Mouse (Mus musculus): Measurements from ENCODE around the gene Stra8. TPM values are rescaled to one million over a fixed set of nuclear protein-coding genes. Genes with fewer than 3 reads are reported as not detected.

The Stra8 gene
- polyA plus RNA-seq, 1 experiment from 2014 or later, result not detected

DNA sequence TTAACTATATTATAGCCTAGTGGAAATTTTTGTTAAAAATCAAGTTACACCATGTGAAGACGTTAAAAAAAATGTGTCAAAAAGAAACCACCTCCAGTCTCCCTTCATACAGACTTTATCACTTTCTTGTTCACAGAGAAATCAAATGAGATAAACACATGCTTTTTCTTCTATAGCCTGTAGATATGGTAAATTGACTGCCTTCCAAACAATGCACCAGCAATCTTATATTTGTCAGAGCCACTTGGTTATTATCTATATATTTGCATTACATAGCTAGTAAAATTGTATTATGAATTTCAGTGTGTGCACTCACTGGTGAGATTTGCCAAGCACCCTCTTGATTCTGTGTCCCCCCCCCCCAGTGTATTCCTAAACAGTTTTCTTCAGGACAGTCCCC, 12.7 kb downstream of the Stra8 start:
- WGBS, result 87% methylated on average over 1 of the region's 1 CpGs
- H3K27me3 ChIP-seq (ENCODE audit: poor library complexity, severe bottlenecking), result no peaks in the 10 kb centered on the region
- H3K4me1 ChIP-seq, result no peaks in the 10 kb centered on the region
- H3K27ac ChIP-seq, result no peak overlapping the region
- no peaks in the 10 kb centered on the region for H3K9me3 ChIP-seq
- H3K36me3 ChIP-seq (replicated peaks), result no peaks in the 10 kb centered on the region
- DNase-seq (ENCODE audit: extremely low spot score, low spot score), result no peak
- no peak overlapping the region for H3K4me3 ChIP-seq

DNA sequence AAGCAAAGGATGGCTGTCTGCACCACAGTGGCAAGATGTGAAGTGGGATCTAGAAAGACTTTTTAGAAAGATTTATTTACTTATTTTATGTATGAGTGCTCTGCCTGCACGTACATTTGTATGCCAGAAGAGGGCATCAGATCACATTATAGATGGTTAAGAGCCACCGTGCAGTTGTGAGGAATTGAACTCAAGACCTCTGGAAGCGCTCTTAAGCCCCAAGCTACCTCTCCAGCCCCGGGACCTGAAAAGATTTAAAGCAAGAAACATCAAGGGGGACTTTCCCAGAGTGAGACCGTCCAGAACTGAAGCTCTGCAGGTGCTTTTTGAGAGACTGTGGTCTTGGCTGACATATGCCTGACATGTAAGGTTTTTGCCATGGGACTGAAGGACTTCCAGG, 16.8 kb downstream of the Stra8 start:
- H3K27ac ChIP-seq, result no peak overlapping the region
- no peaks in the 10 kb centered on the region for H3K36me3 ChIP-seq (replicated peaks)
- no peaks in the 10 kb centered on the region for H3K9me3 ChIP-seq
- DNase-seq (ENCODE audit: extremely low spot score, low spot score), result no peak
- H3K27me3 ChIP-seq (ENCODE audit: poor library complexity, severe bottlenecking), result no peaks in the 10 kb centered on the region
- WGBS, result 75% methylated on average over 5 of the region's 5 CpGs
- no peaks in the 10 kb centered on the region; the same call in 1 of the 2 replicates for H3K4me1 ChIP-seq
- H3K4me3 ChIP-seq, result no peak overlapping the region

DNA sequence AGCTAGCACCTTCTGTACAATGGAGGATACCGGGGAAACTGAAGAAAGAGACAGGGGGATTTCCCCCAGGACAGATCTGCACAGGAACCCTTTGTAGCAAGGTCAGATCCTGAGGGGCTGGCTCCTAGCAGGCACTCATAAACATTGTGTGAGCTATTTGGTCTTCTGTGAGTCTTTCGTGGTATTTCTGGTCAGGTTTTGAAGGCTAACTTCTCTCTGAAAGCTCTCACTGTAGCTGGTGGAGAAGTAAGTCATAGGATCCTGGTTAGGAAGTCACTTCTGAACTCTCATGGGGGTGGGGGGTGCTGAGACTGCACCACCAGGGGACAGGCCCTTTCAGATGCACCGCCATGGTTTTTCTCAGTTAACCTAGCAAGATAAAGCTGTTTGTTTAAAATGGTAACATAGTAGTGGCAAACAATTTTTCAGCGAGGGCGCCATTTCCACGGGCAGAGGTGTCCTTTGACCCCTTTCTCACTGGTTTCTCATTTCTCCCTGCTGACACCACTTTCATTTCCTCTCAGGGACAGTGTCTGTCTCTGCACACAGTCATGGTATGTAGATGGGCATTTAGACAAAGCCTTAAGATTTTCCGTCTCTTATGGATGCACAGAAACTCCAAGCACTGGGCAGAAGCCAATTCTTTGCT, 18.4 kb downstream of the Stra8 start:
- no peaks in the 10 kb centered on the region for H3K36me3 ChIP-seq (replicated peaks)
- no peaks in the 10 kb centered on the region for H3K9me3 ChIP-seq
- H3K27ac ChIP-seq, result no peak overlapping the region
- WGBS, result 85% methylated on average over 7 of the region's 7 CpGs
- no peaks in the 10 kb centered on the region for H3K27me3 ChIP-seq (ENCODE audit: poor library complexity, severe bottlenecking)
- H3K4me3 ChIP-seq, result no peak overlapping the region
- H3K4me1 ChIP-seq, result no peaks in the 10 kb centered on the region; the same call in 1 of the 2 replicates
- DNase-seq (ENCODE audit: extremely low spot score, low spot score), result no peak

DNA sequence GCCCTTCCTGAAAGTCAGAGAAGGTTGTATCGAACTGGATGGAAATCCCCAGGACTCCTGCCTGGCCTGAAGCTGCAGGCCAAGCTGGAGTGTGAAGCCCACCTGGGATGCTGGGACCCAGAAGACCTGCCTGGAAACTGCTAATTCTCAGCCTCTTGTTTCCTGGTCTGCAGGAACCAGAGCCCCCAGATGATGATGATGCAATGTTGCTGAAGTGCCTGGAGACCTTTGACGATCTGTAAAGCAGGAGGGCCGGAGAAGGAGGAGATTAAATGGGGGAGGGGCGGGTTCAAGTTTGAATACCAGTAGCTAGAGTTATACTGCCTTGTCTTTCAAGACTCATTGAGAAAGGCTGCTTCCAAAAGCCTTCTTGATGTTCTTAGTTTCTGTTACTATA, 19.0 kb downstream of the Stra8 start:
- Histone ChIP-seq H3K27me3 (ENCODE audit: poor library complexity, severe bottlenecking) (no peaks in the 10 kb centered on the region), H3K4me1 (no peaks in the 10 kb centered on the region; the same call in 1 of the 2 replicates), H3K27ac (no peak overlapping the region), H3K4me3 (no peak overlapping the region), H3K36me3 (replicated peaks) (no peaks in the 10 kb centered on the region), H3K9me3 (no peaks in the 10 kb centered on the region)
- 59% methylated on average over 4 of the region's 4 CpGs for WGBS
- no peak for DNase-seq (ENCODE audit: extremely low spot score, low spot score)

DNA sequence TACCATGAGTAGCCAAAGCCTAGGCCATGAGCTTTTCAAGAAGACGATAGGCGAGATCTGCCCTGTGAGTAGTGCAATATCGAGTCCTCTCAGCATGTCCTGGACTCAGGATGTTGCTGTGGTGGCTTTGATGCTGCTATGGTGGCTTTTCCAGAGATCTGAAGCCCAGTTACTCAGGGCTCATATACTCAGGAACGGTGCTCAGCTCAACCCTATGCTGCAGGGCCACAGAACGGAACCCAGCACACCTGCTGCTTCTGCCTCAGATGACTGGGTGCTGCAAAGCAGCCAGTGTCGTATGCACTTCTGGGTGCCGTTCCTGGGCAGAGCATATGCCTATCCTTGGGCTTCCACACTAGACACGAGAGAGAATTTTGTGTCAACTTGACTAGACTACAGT, 19.5 kb downstream of the Stra8 start:
- Histone ChIP-seq H3K4me3 (no peak overlapping the region), H3K27me3 (ENCODE audit: poor library complexity, severe bottlenecking) (no peaks in the 10 kb centered on the region), H3K27ac (no peak overlapping the region), H3K36me3 (replicated peaks) (no peaks in the 10 kb centered on the region), H3K4me1 (peaks cover 4% of the 10 kb centered on the region), H3K9me3 (no peaks in the 10 kb centered on the region)
- DNase-seq (ENCODE audit: extremely low spot score, low spot score), result no peak
- 92% methylated on average over 8 of the region's 8 CpGs for WGBS

DNA sequence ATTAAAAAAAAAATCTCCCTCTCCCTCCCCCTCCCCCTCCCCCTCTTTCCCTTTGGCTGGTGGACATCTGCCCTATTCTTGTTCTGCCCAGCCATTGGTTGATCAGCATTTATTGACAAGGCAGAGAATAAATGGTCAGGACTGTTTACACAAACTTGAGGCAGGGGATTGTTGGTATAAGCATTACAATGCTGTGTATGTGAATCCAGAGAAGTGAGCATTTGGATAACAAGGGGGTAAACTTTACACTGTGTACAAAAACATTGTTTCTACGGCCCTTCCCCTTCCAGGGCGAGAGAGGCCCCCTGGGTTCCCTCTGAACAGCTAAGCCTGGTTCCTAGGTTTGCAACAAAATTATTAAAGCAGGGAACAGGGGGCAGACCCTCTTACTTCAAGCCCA, 21.5 kb downstream of the Stra8 start:
- Histone ChIP-seq H3K27ac (no peak overlapping the region), H3K4me3 (no peak overlapping the region), H3K27me3 (ENCODE audit: poor library complexity, severe bottlenecking) (no peaks in the 10 kb centered on the region), H3K4me1 (peaks cover 9% of the 10 kb centered on the region), H3K36me3 (replicated peaks) (no peaks in the 10 kb centered on the region), H3K9me3 (no peaks in the 10 kb centered on the region)
- 75% methylated on average over 2 of the region's 2 CpGs for WGBS
- DNase-seq (ENCODE audit: extremely low spot score, low spot score), result no peak

DNA sequence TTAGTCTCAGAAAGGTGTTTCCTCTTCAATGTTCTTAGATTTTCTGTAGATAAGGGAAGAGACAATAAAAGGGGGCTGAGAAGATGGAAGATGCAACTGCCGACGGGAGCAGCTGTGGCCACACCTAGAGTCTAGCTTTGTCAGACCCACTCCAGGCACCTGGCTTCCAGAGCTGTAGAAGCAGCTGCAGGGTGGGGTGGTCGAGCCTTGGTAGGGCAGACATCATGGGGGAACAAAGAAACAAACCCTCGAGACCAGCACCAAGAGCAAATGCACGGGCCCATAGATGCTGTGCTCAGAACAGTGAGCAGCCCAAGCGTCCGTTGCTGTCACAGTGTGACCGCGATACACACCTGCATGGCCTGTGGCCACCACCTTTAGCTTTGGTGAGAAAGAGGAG, 22.5 kb downstream of the Stra8 start:
- Histone ChIP-seq H3K27ac (no peak overlapping the region), H3K9me3 (peaks cover 3% of the 10 kb centered on the region; the same call in 1 of the 2 replicates), H3K4me3 (no peak overlapping the region), H3K27me3 (ENCODE audit: poor library complexity, severe bottlenecking) (no peaks in the 10 kb centered on the region), H3K4me1 (peaks cover 9% of the 10 kb centered on the region), H3K36me3 (replicated peaks) (no peaks in the 10 kb centered on the region)
- WGBS, result 92% methylated on average over 9 of the region's 9 CpGs
- no peak for DNase-seq (ENCODE audit: extremely low spot score, low spot score)

DNA sequence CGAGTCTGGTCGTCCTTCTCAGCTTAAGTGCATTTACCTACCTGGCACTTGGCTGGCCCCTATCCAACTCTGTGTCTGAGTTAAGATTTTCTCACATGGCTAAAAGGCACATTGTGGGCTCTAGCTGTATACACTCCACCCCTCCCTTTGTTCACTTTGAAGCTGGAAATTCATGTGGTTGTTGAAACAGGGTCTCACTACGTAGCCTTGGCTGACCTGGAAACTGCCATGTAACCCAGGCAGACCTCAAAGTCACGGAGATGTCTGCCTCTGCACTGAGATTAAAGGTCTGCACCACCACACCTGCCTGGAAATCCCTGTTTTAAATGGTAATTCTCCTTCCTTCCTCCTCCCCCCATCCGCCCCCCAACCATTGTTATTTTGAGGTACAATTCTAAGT, 23.5 kb downstream of the Stra8 start:
- Histone ChIP-seq H3K9me3 (peaks cover 3% of the 10 kb centered on the region; the same call in 1 of the 2 replicates), H3K4me3 (no peak overlapping the region), H3K27ac (no peak overlapping the region), H3K4me1 (peaks cover 13% of the 10 kb centered on the region), H3K27me3 (ENCODE audit: poor library complexity, severe bottlenecking) (peaks cover 3% of the 10 kb centered on the region; the same call in 1 of the 2 replicates), H3K36me3 (replicated peaks) (no peaks in the 10 kb centered on the region)
- WGBS, result 80% methylated on average over 5 of the region's 5 CpGs
- no peak for DNase-seq (ENCODE audit: extremely low spot score, low spot score)

DNA sequence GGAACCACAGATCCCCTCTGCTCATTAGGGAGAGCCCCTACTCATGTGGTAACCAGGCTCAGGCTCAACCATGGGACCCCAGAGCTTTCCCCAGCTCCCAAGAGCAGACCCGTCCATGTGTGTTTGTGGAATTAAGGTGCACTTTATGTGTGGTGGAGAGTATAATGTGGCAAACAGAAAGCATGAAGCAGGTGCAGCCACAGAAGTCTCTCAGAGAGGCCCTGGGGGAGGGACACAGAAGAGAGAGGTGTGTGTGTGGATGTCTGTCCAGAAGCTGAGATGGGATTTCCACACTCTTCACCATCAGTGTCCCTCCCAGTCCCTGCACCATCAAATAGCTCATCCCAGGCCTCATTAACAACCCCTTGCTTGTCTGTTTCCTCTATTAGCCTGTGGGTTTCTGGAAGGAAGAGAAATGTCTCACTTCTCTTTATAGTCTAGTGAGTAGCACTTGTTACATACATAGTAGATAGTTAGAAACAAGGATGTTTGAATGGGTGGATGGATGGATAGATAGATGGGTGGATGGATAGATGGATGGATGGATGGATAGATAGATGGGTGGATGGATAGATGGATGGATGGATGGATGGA, 26.6 kb downstream of the Stra8 start:
- H3K36me3 ChIP-seq (replicated peaks), result no peaks in the 10 kb centered on the region
- no peak overlapping the region for H3K27ac ChIP-seq
- no peak for DNase-seq (ENCODE audit: extremely low spot score, low spot score)
- WGBS, result 79% methylated on average over 1 of the region's 1 CpGs
- peaks cover 10% of the 10 kb centered on the region; the same call in 1 of the 2 replicates for H3K27me3 ChIP-seq (ENCODE audit: poor library complexity, severe bottlenecking)
- no peak overlapping the region for H3K4me3 ChIP-seq
- H3K9me3 ChIP-seq, result peaks cover 3% of the 10 kb centered on the region; the same call in 1 of the 2 replicates
- peaks cover 17% of the 10 kb centered on the region for H3K4me1 ChIP-seq

DNA sequence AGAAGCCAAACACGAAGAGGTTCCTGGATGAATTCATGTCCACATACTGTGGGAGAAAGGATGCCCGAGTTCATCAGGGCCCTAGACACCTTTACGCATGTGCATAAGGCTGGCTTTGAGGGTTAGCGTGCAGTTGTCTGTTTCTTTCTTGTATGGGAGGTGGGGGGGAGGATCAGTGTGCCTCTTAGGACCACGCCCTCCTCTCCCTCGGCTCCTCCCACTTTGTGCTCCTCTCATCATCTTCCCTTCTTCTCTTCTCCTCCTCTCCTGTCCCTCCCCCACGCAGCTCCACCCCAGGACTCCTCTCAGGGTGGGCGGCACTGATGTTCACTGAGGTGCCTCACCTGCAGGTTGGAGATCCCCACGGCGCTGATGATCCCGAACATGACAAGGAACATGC, 28.5 kb downstream of the Stra8 start:
- Histone ChIP-seq H3K27ac (no peak overlapping the region), H3K4me1 (peaks cover 17% of the 10 kb centered on the region), H3K9me3 (peaks cover 3% of the 10 kb centered on the region; the same call in 1 of the 2 replicates), H3K36me3 (replicated peaks) (no peaks in the 10 kb centered on the region), H3K27me3 (ENCODE audit: poor library complexity, severe bottlenecking) (peaks cover 10% of the 10 kb centered on the region; the same call in 1 of the 2 replicates), H3K4me3 (peak overlapping the region; percentile 41)
- no peak for DNase-seq (ENCODE audit: extremely low spot score, low spot score)
- WGBS, result 19% methylated on average over 11 of the region's 11 CpGs

DNA sequence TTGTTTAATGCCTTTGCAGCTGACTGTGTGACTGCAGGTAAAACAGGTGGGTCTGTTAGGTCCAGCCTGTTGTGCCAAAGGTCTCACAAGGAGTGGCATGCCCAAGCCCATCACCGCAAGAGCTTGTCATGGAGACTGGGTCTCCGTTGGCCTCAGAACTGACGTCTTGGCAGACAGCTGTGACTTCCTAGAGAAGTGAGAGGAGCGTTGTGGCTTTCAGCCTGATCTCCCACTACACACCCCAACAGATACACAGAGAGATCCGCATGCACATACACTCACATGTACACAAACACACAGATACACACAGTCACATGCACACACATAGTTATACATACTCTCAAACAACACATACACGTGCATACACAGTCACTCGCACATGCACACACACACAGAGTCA, 31.6 kb downstream of the Stra8 start:
- H3K27me3 ChIP-seq (ENCODE audit: poor library complexity, severe bottlenecking), result peaks cover 10% of the 10 kb centered on the region; the same call in 1 of the 2 replicates
- no peak overlapping the region for H3K27ac ChIP-seq
- H3K4me1 ChIP-seq, result peaks cover 24% of the 10 kb centered on the region
- DNase-seq (ENCODE audit: extremely low spot score, low spot score), result no peak
- H3K9me3 ChIP-seq, result peaks cover 3% of the 10 kb centered on the region; the same call in 1 of the 2 replicates
- no peak overlapping the region for H3K4me3 ChIP-seq
- H3K36me3 ChIP-seq (replicated peaks), result no peaks in the 10 kb centered on the region
- 88% methylated on average over 7 of the region's 7 CpGs for WGBS

DNA sequence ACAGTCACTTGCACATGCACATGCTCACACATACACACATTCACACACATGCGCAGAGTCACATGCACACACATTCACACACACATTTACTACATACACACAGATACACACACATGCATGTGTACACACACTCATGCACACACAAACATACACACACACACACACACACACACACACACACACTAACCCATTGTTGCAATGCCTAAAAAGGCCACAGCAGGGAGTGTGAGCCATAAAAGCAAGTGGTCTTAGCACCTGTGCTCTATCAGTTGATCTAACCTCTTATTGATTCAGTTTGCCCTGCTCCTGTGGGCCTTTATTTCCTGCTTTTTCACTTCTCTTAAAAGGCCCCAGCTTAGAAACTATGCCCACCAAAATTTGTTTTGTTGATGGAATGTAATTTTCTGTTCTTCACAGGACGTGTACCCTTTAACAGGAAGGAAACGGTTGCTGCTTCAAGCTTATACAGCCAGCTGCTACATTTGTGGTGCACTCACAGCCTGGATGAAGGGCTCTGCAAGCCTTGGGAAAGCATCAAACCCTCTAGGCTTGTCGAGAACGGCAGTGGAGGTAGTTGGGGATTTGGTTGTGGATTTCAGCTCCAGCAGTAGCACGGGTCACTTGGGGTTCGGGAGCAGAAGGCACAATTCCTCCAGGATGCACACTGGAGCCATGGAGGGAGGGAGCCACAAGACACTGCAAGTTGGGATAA, 32.1 kb downstream of the Stra8 start:
- Histone ChIP-seq H3K9me3 (peaks cover 2% of the 10 kb centered on the region; the same call in 1 of the 2 replicates), H3K27ac (no peak overlapping the region), H3K4me3 (no peak overlapping the region), H3K4me1 (peaks cover 24% of the 10 kb centered on the region), H3K36me3 (replicated peaks) (no peaks in the 10 kb centered on the region), H3K27me3 (ENCODE audit: poor library complexity, severe bottlenecking) (peaks cover 10% of the 10 kb centered on the region; the same call in 1 of the 2 replicates)
- DNase-seq (ENCODE audit: extremely low spot score, low spot score), result no peak
- WGBS, result 76% methylated on average over 7 of the region's 7 CpGs
